Mouse (Mus musculus) embryonic fibroblast, embryonic 13.5 days (primary cell): ENCODE measurements at regions not wholly inside any gene's neighbourhood (a gene's known extent, or its start where the extent isn't known, plus 50 kb on each side); places are given as distances from the start of the nearest gene placed in this dataset.
"Not testable (repeated sequence)": the region's sequence is repeated elsewhere in the genome, so short reads cannot be mapped to it uniquely, and the experiment has no call there.

Experiments
- H3K27ac ChIP-seq: 2 replicates; pipeline ENCODE4 v1.5.1; 2012; ENCODE audit warnings: low read length, control low read depth, inconsistent platforms; ENCODE audit not compliant: insufficient read depth
- H3K4me1 ChIP-seq: 2 replicates; pipeline ENCODE4 v1.6.1; 2011; ENCODE audit warnings: low read length; ENCODE audit not compliant: control insufficient read depth, insufficient read depth
- H3K4me3 ChIP-seq: 2 replicates; pipeline ENCODE4 v1.5.1; 2011; ENCODE audit warnings: mild to moderate bottlenecking, control low read depth, low read length; ENCODE audit not compliant: insufficient read depth
- CTCF ChIP-seq: IDR thresholded peaks from 2 replicates; pipeline ENCODE4 v1.5.1; 2011; ENCODE audit warnings: mild to moderate bottlenecking, control low read depth, low read length, moderate library complexity, borderline replicate concordance; ENCODE audit not compliant: insufficient read depth
- POLR2A ChIP-seq: IDR thresholded peaks from 2 replicates; pipeline ENCODE4 v1.6.1; 2011; ENCODE audit warnings: low read depth, mild to moderate bottlenecking, control low read depth, low read length, moderate library complexity

DNA sequence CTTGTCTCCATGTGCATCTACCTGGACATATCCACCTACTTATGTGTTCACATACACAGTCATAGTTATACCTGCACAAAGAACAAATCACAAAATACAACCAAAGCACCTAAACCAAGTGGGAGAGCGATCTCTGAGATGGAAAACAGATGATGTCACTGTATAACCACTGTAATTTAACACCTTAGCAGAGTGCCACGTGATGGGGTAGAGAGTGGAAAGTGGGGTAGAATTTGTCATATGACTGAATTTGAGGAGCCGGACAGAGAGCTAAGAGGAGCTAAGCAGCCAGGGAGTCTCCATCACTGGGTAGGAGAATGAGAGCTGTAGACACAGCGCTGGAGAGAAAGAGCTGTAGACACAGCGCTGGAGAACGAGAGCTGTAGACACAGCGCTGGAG lies 381.6 kb downstream of the Epm2a start:
- no peak for TF ChIP-seq POLR2A
- TF ChIP-seq CTCF: no peak
- H3K4me3 ChIP-seq: no peak overlapping the region
- no peaks in the 10 kb centered on the region for H3K4me1 ChIP-seq
- no peak overlapping the region for H3K27ac ChIP-seq

GRCm38 (mm10) chr10:11729536-11729935 lies 386.3 kb downstream of the Epm2a start:
- H3K4me3 ChIP-seq: no peak overlapping the region
- no peak for TF ChIP-seq CTCF
- TF ChIP-seq POLR2A: no peak
- H3K4me1 ChIP-seq: no peaks in the 10 kb centered on the region
- no peak overlapping the region for H3K27ac ChIP-seq

DNA sequence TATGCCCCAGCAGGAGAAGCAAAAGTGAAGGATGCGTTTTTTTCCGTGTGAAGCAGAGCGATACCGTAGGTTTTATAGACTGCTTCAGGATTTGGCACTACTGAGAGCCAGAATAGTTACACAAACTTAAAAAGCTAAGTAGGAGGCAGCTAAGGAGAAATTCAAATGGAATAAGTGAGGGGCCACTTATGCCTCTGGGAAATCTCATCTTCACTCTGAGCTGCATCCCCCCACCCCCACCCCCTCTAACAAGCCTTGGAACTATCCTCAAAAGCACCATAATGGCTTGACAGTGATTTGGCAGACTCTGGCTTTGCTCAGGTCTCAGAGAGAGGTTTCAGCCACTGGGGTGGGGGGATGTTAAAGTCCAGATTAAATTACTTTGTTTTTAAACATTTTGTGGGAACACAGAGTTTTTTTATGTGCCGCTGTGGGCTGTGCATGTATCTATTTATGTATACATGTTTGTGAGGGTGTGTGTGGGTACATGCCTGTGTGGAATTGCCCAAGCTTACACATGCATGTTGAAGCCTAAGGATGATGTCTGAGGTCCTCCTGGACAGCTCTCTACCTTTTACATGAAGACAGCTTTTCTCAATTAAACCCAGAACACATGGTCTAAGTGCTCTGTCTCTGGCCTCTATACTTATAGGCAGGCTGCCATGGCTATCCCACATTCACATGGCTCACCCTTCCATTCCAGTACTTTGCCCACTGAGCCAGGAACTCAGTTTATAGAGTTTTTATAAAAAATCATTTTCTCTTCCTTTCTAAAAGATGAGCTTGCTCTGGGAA lies 396.6 kb downstream of the Epm2a start:
- TF ChIP-seq CTCF (no peak), POLR2A (no peak)
- Histone ChIP-seq H3K27ac (no peak overlapping the region), H3K4me3 (no peak overlapping the region), H3K4me1 (no peaks in the 10 kb centered on the region)

DNA sequence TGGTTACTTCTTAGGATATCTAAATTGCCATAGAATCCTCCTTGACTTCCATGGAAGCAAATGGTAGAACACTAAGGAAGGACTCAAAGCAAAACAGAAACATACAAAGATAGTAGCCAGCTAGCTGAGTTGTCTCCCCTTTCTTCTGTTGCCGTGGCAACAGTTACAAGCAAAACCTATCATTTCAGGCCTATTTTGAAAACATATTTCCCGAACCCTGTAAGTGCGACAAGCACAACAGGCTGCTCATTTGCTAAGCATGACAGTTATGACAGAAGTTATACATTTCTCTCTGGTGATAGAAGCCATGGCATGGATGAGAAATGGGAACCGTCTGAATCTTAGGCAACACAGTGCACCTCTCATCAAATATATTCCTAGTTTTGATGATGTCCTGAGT lies 402.4 kb downstream of the Epm2a start:
- H3K4me1 ChIP-seq: no peaks in the 10 kb centered on the region
- no peak overlapping the region for H3K4me3 ChIP-seq
- no peak for TF ChIP-seq POLR2A
- no peak for TF ChIP-seq CTCF
- no peak overlapping the region for H3K27ac ChIP-seq

DNA sequence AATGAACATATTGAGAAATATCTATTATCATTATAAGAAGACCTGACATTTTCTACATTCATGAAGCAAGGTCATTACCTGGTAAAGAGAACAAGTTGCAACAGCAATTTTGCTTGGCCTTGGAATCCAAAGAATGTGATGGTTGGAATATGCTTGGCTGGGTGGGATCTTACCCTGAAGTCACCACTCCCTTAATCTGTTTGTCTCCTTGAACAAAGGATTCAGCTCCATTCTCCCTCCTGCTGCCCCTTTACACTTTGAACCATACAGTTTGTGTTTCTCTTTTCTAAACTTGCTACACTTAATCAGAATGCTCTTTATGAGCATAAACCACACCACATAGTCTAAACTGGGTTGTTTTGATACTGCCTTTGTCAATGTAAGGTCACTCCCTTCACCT lies 403.8 kb downstream of the Epm2a start:
- no peak for TF ChIP-seq CTCF
- no peak for TF ChIP-seq POLR2A

DNA sequence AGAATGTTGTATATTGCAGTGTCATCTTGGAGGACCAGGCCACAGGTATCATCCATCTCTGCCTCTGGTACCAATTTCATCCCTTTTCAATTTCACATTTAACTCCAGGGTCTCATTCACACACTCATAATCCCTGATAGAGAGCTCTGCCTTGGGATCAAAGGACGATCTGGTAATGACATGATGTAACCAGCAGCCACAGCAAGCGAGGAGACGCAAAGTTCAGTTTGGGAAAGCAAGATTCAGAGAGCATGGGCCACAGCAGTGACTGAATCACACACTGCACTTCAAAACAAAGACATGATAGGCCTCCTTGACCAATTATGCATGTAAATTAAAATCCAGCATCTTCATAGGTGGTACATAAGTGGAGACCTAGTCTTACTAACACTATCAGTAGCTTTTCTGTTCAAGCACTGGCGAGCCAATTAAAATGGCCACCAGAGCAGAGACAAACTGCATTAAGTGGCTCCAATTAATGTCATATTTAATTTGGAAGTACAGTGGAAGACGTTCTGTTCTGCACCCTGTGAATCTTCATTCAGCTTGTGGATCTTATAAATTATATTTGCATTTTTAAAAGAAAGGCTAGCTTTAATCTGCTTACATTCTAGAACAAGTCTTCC lies 412.0 kb downstream of the Epm2a start:
- Histone ChIP-seq H3K4me3 (no peak overlapping the region), H3K27ac (no peak overlapping the region), H3K4me1 (no peaks in the 10 kb centered on the region)
- TF ChIP-seq POLR2A (no peak), CTCF (no peak)

More for the DNA sequence above, 403.8 kb downstream of the Epm2a start:
- H3K27ac ChIP-seq: no peak overlapping the region
- H3K4me3 ChIP-seq: no peak overlapping the region
- no peaks in the 10 kb centered on the region for H3K4me1 ChIP-seq

- Histone ChIP-seq H3K4me3 (no peak overlapping the region), H3K4me1 (no peaks in the 10 kb centered on the region), H3K27ac (no peak overlapping the region)
- TF ChIP-seq POLR2A (no peak), CTCF (no peak)
These were observed 434.7 kb downstream of the Epm2a start for GRCm38 (mm10) chr10:11777894-11778293.

- no peak overlapping the region for H3K27ac ChIP-seq
- H3K4me3 ChIP-seq: no peak overlapping the region
- TF ChIP-seq POLR2A: no peak
- TF ChIP-seq CTCF: no peak
- H3K4me1 ChIP-seq: no peaks in the 10 kb centered on the region
These were observed 437.1 kb downstream of the Epm2a start for GRCm38 (mm10) chr10:11780302-11780701.

GRCm38 (mm10) chr10:11787240-11787639 lies 444.0 kb downstream of the Epm2a start:
- no peak overlapping the region for H3K27ac ChIP-seq
- no peaks in the 10 kb centered on the region for H3K4me1 ChIP-seq
- TF ChIP-seq CTCF (no peak), POLR2A (no peak)
- H3K4me3 ChIP-seq: no peak overlapping the region

- TF ChIP-seq POLR2A (no peak), CTCF (no peak)
- Histone ChIP-seq H3K27ac (no peak overlapping the region), H3K4me3 (no peak overlapping the region), H3K4me1 (no peaks in the 10 kb centered on the region)
These were observed 456.3 kb downstream of the Epm2a start for GRCm38 (mm10) chr10:11799510-11799909.

DNA sequence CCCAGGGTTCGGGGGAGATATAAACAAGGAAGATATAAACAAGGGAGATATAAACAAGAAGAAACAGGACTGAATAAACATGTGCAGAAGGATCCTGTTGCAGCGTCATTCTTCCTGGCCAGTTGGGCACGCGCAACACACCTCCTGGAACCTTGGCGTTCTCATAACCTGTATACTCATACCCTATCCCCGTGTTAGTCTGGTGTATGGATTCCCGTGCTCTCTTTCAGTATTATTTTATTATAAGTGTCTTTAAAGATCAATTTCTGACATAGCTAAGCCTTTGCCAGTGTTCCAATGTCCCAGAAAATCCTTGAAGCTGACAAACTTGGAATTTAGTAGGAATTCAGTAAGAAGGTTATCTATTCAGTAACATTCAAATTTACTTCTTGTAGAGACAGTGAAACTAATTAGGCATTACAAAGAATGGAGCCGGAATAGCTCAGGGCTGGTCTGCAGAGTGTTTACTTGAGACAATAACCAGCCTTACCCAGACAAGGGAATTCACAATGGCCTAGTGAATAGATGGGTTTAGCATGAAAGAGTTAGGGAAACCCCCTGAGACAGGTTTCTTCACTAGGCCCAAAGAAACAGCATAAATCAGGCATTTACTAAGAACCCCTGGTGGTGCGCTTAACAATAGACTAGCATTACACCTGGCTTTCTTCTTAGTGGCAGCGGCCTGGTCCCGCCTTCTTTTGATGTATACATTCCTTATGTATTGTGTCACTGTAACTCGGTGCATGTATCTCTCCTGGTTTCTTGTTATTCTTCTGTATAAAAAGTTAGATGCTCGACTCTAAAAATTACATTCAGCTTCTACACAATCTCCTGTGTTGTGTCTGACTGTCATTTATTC lies 458.4 kb downstream of the Epm2a start:
- H3K4me1 ChIP-seq, H3K27ac ChIP-seq, H3K4me3 ChIP-seq: not testable (repeated sequence)
